Mouse (Mus musculus): ENCODE results near the gene Urah. TPM values are rescaled to one million over a fixed set of nuclear protein-coding genes. Genes with fewer than 3 reads are reported as not detected.

Urah gene
- total RNA-seq (2022) = 1 to 10 TPM in 2 of 4 experiments, under 1 TPM in 1, not detected in 1; 0.73 to 1.8 (median 1.0) TPM

DNA sequence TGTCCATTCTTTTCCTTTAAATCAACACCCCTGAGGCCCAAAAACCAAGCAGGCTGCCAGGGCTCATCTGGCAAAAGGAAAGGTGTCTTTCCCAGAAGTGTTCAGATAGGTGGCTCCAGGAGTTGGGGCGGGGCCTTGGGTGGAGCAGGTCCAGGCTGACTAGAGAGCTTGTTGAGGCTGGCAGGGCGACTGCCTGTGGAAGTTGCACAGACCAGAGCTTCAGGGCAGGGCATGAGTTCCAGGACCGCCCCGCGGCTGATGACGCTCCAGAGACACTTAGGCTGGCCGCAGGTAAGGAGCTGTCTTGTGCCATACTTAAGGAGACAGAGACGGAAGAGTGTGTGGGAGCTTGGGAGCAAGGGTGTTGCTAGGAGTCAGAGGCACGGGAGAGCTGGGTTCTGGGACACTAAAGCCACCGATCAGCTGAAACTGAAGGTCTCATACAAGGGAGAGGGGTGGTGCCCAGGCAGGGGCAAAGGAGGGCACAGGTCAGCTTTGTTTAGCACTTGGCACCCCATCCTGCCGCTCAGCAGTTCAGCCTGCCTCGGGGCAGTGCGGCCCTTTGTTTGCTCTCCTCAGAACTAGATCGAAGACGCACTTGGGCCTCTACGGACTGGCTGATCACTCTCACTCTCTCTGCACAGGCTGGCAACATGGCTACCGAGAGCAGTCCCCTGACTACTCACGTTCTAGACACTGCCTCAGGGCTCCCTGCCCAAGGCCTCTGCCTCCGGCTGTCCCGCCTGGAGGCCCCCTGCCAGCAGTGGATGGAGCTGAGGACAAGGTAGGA lies at the start of gene Urah:
Gene Urah, plus strand, starts transcription at position 51 of the 790 bp plus-strand sequence.
- DNase-seq = no peak

DNA sequence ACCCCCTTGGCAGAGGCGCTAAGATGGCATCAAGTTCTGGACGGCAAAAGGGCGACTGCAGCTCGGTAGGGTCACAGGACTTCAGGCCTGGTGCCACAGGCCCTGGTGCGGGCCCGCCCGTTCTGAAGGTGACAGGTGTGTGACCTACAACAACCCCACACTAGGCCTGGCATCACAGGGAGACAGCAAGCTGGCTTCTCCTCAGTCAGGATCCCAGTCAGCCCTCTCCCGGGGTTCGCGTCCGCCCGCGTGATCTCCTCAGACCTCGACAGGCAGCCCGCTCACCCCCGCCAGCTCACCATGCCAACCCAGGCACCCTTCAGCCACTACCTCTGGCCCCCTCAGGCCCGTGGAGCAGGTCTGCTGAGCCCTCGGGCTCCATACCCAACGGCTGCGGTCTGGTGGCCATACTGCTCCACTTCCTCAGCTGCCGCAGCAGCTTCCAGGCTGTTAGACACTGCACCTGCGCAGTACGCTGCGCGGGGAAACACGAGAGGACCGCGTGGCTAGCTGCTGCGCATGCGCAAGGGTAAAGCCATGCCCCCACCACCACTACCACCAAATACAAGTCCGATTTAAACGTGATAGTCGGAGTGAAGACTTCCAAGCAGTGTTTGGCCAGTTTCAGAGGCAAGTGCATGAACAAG lies 47.3 kb upstream of the Urah start, which contains the start of gene Syce1:
Gene Syce1, minus strand, starts transcription at position 447 of the 647 bp plus-strand sequence.
- DNase-seq = no peak

DNA sequence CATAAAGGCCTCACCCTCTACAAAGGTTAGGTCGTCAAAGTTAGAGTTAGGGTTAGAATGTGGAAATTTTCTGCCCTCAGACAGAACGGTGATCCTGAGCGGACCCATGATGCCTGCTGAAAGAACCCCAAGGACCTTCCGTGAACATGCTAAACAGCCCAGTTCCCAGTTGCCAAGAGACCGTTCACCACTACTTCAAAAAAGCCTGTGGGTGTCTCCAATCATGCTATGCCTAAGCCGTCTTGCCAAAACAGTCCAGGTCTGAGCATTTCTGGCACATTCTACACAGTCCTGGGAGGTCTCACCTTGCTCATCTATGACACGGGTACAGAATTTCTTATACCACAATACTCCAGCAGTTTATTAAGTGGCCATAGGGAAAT lies 46.8 kb upstream of the Urah start:
- no peak for DNase-seq

GRCm38 (mm10) chr7:140793541-140793940 lies 41.3 kb upstream of the Urah start:
- DNase-seq = no peak

DNA sequence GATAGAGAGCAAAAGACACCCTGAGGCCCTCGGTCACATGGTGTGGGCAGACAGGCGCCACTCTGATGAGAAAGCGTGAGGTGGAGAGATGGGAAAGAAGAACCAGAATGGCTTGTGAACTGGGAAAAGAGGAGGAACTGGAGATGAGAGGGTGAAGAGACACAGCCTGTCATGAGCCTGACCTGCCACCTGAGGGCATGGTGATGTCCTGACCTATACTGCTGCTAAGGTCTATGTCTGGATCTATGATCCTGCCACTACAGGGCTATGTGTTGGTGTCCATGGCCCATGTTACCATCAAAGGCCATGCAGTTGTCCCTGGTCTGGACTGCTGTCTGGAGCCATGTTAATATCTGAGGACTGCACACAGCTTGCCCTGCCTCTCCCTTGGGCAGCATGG lies 37.2 kb upstream of the Urah start:
- no peak for DNase-seq

DNA sequence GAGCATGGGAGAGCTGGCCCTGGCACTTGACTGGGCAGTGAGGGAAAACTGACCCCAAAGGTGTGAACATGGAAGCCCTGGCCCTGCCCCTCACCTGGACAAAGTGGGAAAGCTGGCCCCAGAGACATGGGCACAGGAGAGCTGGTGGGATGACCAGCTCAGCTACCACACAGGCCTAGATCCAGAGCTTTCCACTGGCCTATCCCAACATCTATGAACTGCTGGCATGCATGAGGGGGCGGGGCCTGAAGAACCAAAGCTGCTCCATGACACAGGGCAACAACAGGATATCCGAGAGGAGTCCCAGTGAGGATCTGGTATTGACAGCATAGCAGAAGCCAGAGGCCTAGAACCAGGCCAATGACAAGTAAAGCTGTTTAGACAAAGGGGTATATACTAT lies 36.6 kb upstream of the Urah start:
- no peak for DNase-seq

DNA sequence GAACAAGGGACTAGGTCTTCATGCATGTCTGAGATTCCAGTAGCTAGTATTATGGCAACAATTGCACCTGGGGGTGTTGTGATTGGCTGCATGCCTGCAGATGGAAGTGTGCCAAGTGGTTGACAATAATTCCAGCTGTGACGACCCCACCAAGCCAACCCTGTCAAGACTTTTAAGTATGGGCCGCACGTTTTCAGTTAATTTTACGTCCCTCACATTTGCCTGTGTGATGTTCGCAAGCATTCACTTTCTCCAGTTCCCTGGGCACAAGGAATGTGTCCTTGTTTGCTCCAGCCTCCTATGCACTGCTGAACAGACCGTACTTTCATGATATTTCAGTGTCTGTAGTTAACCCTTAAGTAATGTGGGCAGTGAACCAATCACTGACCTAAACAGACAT lies 32.2 kb upstream of the Urah start:
- DNase-seq = no peak

DNA sequence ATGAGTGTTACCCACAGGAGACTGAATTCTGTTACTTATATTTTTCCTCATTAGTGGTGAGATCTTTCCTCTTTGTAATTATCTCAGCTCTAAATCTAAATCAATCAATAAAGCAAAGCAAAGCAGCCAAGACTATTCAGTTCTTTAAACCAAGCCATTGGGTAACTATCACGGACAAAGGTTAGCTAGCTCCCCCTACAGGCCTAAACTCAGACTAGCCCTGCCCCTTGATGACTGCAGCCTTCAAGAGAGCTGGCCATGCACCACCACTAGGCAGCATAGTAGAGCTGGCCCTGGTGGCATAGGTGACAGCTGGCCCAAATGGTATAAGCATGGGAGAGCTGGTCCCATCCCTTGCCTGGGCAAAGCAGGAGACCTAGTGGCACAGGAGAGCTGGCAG lies 29.1 kb upstream of the Urah start:
- peak; percentile 48 for DNase-seq

- no peak for DNase-seq
Measured at GRCm38 (mm10) chr7:140810496-140810895, 24.3 kb upstream of the Urah start.

- no peak for DNase-seq
Measured at GRCm38 (mm10) chr7:140811714-140812113, 23.1 kb upstream of the Urah start.

DNA sequence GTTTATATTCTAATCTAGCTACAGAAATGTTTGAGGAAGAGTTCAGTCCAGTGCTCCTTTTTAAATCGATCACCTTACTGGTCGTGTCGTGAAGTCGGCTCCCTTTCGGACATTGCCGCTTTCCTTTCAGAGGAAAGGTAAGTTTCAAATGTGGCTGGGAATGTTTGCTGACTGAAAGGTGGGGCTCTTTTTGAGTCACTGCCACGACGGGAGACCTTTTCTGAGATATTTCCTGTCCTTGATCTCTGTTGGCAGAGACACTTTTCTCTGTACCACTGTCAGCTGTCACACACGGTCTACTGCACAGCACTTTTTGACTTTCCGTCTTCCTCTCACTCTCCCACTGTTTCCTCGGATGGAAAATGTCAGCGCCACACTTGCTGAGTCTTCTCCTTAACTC lies 22.0 kb upstream of the Urah start:
- no peak for DNase-seq

- no peak for DNase-seq
Measured at GRCm38 (mm10) chr7:140820173-140820572, 14.6 kb upstream of the Urah start.

DNA sequence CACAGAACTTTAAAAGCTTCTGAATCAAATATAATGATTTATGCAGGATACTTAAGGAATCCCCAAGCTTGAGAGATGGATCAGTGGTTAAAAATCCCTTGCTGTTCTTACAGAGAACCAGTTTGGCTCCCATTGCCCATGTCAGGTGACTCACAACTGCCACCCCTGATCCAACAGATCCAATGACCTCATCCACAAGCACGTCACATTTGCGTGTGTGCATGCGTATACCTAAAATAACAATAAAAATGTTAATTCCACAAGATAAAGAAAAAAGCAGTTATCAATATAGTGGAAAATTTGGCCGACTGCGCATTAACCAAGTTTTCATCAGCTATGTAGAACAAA lies 13.5 kb upstream of the Urah start:
- DNase-seq = no peak

GRCm38 (mm10) chr7:140821653-140822329 lies 13.0 kb upstream of the Urah start, which contains the start of gene Zfp941:
TSS of gene Zfp941 (minus strand) at chr7:140822178.
- DNase-seq = peak; percentile 34

- no peak for DNase-seq
Measured at GRCm38 (mm10) chr7:140822731-140823130, 12.1 kb upstream of the Urah start.

GRCm38 (mm10) chr7:140828171-140828881 lies 6.5 kb upstream of the Urah start:
- no peak for DNase-seq

- DNase-seq = no peak
Measured at GRCm38 (mm10) chr7:140831447-140831846, 3.4 kb upstream of the Urah start.

DNA sequence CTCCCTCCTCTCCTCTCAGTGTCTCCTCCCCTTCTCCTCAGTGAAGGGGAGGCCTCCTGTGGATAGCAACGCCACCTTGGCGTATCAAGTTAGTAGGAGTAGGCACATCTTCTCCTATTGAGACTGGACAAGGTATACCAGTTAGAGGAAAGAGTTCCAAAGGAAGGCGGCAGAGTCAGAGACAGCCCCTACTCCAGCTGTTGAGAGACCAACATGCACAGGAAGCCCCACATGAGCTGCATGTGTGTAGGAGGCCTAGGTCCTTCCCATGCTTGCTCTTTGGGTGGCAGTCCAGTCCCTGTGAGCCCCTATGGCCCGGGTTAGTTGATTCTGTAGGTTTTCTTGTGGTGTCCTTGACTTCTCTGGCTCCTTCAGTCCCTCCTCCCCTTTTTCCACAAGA lies 1.5 kb upstream of the Urah start:
- DNase-seq = no peak

GRCm38 (mm10) chr7:140835758-140836087 lies 905 bp downstream of the Urah start:
- no peak for DNase-seq

DNA sequence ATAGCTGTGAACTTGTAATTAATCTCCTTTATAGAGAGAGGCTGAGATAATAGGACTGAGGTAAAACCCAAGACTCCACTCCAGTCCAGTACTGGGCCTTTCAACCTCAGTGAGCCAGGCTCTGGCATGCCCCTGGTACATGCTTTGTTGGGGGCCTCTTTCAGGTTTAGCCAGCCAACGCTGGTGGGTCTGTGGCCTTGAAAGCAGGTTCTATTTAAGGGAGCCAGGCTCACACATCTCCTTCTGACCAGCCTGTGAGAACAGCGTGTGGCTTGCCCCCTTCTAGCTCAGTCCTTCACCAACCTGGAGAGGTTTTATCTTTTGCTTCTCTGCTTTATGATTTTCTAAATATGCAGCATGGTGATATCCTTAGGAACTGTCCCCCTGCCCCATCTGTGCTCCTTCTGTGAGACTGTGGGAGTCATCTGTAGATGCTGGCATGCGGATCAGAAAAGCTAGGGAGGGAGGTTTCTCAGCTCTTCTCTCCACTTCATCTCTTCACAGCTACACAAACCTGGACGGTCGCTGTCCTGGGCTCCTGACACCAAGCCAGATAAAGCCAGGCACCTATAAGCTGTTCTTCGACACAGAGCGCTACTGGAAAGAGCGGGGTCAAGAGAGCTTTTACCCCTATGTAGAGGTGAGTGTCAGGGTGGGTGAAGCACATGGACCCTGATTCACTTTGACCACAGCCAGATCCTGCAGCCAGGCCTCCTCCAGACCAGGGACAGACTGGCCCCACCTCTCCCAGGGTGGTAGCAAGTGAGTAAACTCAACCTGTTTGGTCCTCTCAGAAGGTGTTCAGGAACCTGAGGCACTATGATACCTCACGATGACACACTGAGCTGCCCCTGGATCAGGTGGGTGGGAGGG lies 1.7 kb downstream of the Urah start:
- no peak for DNase-seq

DNA sequence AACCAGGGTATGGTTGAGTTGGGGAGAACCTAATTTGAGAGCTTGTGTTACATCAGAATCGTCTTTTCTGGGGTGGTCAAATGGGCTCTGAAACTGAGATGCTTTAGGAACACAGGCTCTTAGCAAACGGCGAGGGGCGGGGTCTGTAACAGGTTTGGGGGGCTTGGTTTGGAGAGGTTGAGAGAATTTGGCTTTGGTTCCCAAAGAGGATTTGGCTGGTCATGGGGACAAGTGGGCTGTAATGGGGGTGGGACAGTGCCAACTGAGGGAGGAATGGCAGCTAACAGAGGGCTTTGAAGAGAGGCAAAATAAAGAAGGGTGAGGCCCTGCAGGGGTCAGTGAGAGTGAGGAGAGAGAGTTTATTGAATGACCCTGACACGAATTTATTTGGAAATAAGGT lies 4.7 kb downstream of the Urah start:
- DNase-seq = no peak
